Mouse (Mus musculus): ENCODE measurements around the gene Mars. TPM values are rescaled to one million over a fixed set of nuclear protein-coding genes. Genes with fewer than 3 reads are reported as not detected.

Mars gene
- total and polyA plus RNA-seq, 3 experiments: 102 to 109 (median 104) TPM

GRCm38 (mm10) chr10:127292987-127293538 is 18.5 kb downstream of the Mars start:
- no peak for TF ChIP-seq GATA2 (IDR thresholded peaks at IDR 0.05; ENCODE audit: borderline replicate concordance, low read depth, low read length)
- DNase-seq (ENCODE audit: low spot score): no peak
- peaks cover 74% of the 10 kb centered on the region for H3K4me1 ChIP-seq (ENCODE audit: insufficient read depth, low read depth, low read length)

GRCm38 (mm10) chr10:127291881-127292638 is 19.5 kb downstream of the Mars start:
- peaks cover 59% of the 10 kb centered on the region for H3K36me3 ChIP-seq (replicated peaks)
- peaks cover 75% of the 10 kb centered on the region for H3K4me1 ChIP-seq (ENCODE audit: insufficient read depth, low read depth, low read length)
- TF ChIP-seq GATA1 (IDR thresholded peaks at IDR 0.05; ENCODE audit: borderline replicate concordance, low read length) (no peak), TAL1 (conservative IDR thresholded peaks at IDR 0.05; ENCODE audit: low read depth, low read length) (peak; percentile 53)
- ATAC-seq (ENCODE audit: extremely low read depth, insufficient number of reproducible peaks, low FRiP score, poor library complexity, severe bottlenecking) (no peak), DNase-seq (ENCODE audit: low spot score) (no peak)
- H3K9me3 ChIP-seq (replicated peaks): no peaks in the 10 kb centered on the region
- H3K4me3 ChIP-seq (ENCODE audit: low read depth, low read length): peak overlapping the region; percentile 81
- no peaks in the 10 kb centered on the region for H3K27me3 ChIP-seq (ENCODE audit: insufficient read depth, low read length)

More at GRCm38 (mm10) chr10:127292987-127293538, 18.5 kb downstream of the Mars start:
- ATAC-seq (ENCODE audit: extremely low read depth, insufficient number of reproducible peaks, low FRiP score, poor library complexity, severe bottlenecking): no peak
- Histone ChIP-seq H3K4me3 (ENCODE audit: low read depth, low read length) (peak overlapping the region; percentile 81), H3K27me3 (ENCODE audit: insufficient read depth, low read length) (no peaks in the 10 kb centered on the region), H3K36me3 (replicated peaks) (peaks cover 64% of the 10 kb centered on the region), H3K9me3 (replicated peaks) (no peaks in the 10 kb centered on the region)

GRCm38 (mm10) chr10:127290930-127291880 is 20.4 kb downstream of the Mars start:
- no peaks in the 10 kb centered on the region for H3K27me3 ChIP-seq (ENCODE audit: insufficient read depth, low read length)
- ATAC-seq (ENCODE audit: extremely low read depth, insufficient number of reproducible peaks, low FRiP score, poor library complexity, severe bottlenecking) (no peak), DNase-seq (ENCODE audit: low spot score) (no peak)
- peak overlapping the region; percentile 81 for H3K4me3 ChIP-seq (ENCODE audit: low read depth, low read length)
- H3K9me3 ChIP-seq (replicated peaks): no peaks in the 10 kb centered on the region
- peaks cover 76% of the 10 kb centered on the region for H3K4me1 ChIP-seq (ENCODE audit: insufficient read depth, low read depth, low read length)
- H3K36me3 ChIP-seq (replicated peaks): peaks cover 59% of the 10 kb centered on the region
- TF ChIP-seq POLR2AphosphoS5 (IDR thresholded peaks at IDR 0.05; ENCODE audit: insufficient replicate concordance, low read depth, low read length) (peak; percentile 91), TAL1 (conservative IDR thresholded peaks at IDR 0.05; ENCODE audit: low read depth, low read length) (no peak)

- Histone ChIP-seq H3K4me3 (ENCODE audit: low read depth, low read length) (peak overlapping the region; percentile 81), H3K4me1 (ENCODE audit: insufficient read depth, low read depth, low read length) (peaks cover 77% of the 10 kb centered on the region), H3K27me3 (ENCODE audit: insufficient read depth, low read length) (no peaks in the 10 kb centered on the region), H3K36me3 (replicated peaks) (peaks cover 59% of the 10 kb centered on the region), H3K9me3 (replicated peaks) (no peaks in the 10 kb centered on the region)
- ATAC-seq (ENCODE audit: extremely low read depth, insufficient number of reproducible peaks, low FRiP score, poor library complexity, severe bottlenecking) (peak; percentile 73), DNase-seq (ENCODE audit: low spot score) (peak; percentile 92)
- TF ChIP-seq GATA2 (IDR thresholded peaks at IDR 0.05; ENCODE audit: borderline replicate concordance, low read depth, low read length) (no peak), POLR2AphosphoS5 (IDR thresholded peaks at IDR 0.05; ENCODE audit: insufficient replicate concordance, low read depth, low read length) (peak; percentile 98; the same call in 1 of the 2 replicates), TAL1 (conservative IDR thresholded peaks at IDR 0.05; ENCODE audit: low read depth, low read length) (no peak), GATA1 (IDR thresholded peaks at IDR 0.05; ENCODE audit: borderline replicate concordance, low read length) (no peak), CTCF (IDR thresholded peaks at IDR 0.05; ENCODE audit: low read depth, low read length) (no peak)
Measured at GRCm38 (mm10) chr10:127290307-127290929, 21.2 kb downstream of the Mars start.

- peaks cover 59% of the 10 kb centered on the region for H3K36me3 ChIP-seq (replicated peaks)
- no peak for DNase-seq (ENCODE audit: low spot score)
- ATAC-seq (ENCODE audit: extremely low read depth, insufficient number of reproducible peaks, low FRiP score, poor library complexity, severe bottlenecking): no peak
- H3K9me3 ChIP-seq (replicated peaks): no peaks in the 10 kb centered on the region
- no peaks in the 10 kb centered on the region for H3K27me3 ChIP-seq (ENCODE audit: insufficient read depth, low read length)
- H3K4me1 ChIP-seq (ENCODE audit: insufficient read depth, low read depth, low read length): peaks cover 77% of the 10 kb centered on the region
- TF ChIP-seq CTCF (IDR thresholded peaks at IDR 0.05; ENCODE audit: low read depth, low read length) (no peak), GATA1 (IDR thresholded peaks at IDR 0.05; ENCODE audit: borderline replicate concordance, low read length) (no peak), TAL1 (conservative IDR thresholded peaks at IDR 0.05; ENCODE audit: low read depth, low read length) (no peak)
- peak overlapping the region; percentile 81 for H3K4me3 ChIP-seq (ENCODE audit: low read depth, low read length)
Measured at GRCm38 (mm10) chr10:127289573-127290191, 21.9 kb downstream of the Mars start.

Data from G1E (cell line).